Comparison of ENCODE assay signal across 8 mouse cellular contexts in the genomic region with DNA sequence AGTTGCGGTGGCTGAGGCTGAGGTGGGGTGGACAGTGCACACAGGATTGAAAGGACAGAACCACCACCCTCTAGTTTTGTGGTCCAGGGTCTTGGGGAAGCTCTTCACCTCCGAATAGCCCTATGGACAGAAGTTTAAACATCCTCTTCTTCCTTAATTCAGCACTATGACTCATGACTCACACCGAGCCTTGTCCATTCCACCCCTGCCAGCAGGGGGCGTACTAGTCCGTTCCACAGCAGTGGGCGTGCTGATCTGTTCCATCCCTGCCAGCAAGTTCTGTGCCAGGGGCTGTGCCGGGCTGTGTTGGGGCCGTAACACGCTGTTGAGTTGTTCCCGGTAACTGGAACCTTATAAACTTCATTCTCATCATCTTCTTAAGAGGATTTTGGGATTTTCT.
A peak's percentile ranks its signal among the peaks of the same experiment; 100 is the strongest.
DNase-seq lines count a peak whose midpoint lies in the region; ATAC-seq and TF ChIP-seq lines count a peak whose summit lies in the region.

No protein-coding gene starts in this region.

- H3K4me3 ChIP-seq in hindbrain, postnatal 0 days (ENCODE audit: low read length) = no peak overlapping the region
- H3K4me3 ChIP-seq in hindbrain, embryonic 16.5 days (ENCODE audit: low read length) = no peak overlapping the region
- no peak overlapping the region for H3K4me3 ChIP-seq in thymus, adult 2 months (ENCODE audit: control insufficient read depth, insufficient read depth, low read length)
- no peak overlapping the region for H3K4me3 ChIP-seq in bone marrow macrophage, adult 2 months (ENCODE audit: insufficient read depth, low read length)

- peaks cover 6% of the 10 kb centered on the region; the same call in 1 of the 2 replicates for H3K4me1 ChIP-seq in hindbrain, postnatal 0 days (ENCODE audit: insufficient read depth, low read length)
- peaks cover 14% of the 10 kb centered on the region for H3K4me1 ChIP-seq in hindbrain, embryonic 16.5 days (ENCODE audit: control insufficient read depth, insufficient read depth, low read depth, low read length)
- 0 out of 2 replicates have a peak, but pooled peaks cover 4% of the 10 kb centered on the region for H3K4me1 ChIP-seq in thymus, adult 2 months (replicated peaks; ENCODE audit: control insufficient read depth, insufficient read depth, low read length)
- H3K4me1 ChIP-seq in bone marrow macrophage, adult 2 months (ENCODE audit: control insufficient read depth, insufficient read depth, low read length) = 0 out of 2 replicates have a peak, but pooled peaks cover 2% of the 10 kb centered on the region

- TF ChIP-seq POLR2A in thymus, adult 2 months (IDR thresholded peaks at IDR 0.05; ENCODE audit: control insufficient read depth, extremely low read depth, insufficient read depth, low read length, poor library complexity) = no peak
- no peak for TF ChIP-seq POLR2A in bone marrow macrophage, adult 2 months (IDR thresholded peaks at IDR 0.05; ENCODE audit: borderline replicate concordance, low read depth, low read length)

- H3K27ac ChIP-seq in hindbrain, postnatal 0 days = no peak overlapping the region
- no peak overlapping the region for H3K27ac ChIP-seq in hindbrain, embryonic 16.5 days (ENCODE audit: low read depth, low read length)
- no peak overlapping the region for H3K27ac ChIP-seq in thymus, adult 2 months (ENCODE audit: control insufficient read depth, insufficient read depth, low read length)
- H3K27ac ChIP-seq in bone marrow macrophage, adult 2 months (ENCODE audit: insufficient read depth, low read depth, low read length) = no peak overlapping the region

- no peaks in the 10 kb centered on the region for H3K9me3 ChIP-seq in hindbrain, postnatal 0 days (ENCODE audit: low read length)
- H3K9me3 ChIP-seq in hindbrain, embryonic 16.5 days (ENCODE audit: control insufficient read depth, low read length) = no peaks in the 10 kb centered on the region

- no peak overlapping the region for H3K9ac ChIP-seq in hindbrain, postnatal 0 days (replicated peaks; ENCODE audit: low read length)
- no peak overlapping the region for H3K9ac ChIP-seq in hindbrain, embryonic 16.5 days (ENCODE audit: low read depth, low read length)

- 70% methylated on average over 10 of the region's 10 CpGs for WGBS in hindbrain, postnatal 0 days
- 74% methylated on average over 10 of the region's 10 CpGs for WGBS in hindbrain, embryonic 16.5 days
- WGBS in thymus, adult 2 months = 60% methylated on average over 10 of the region's 10 CpGs

- no peak for DNase-seq in hindbrain, postnatal 0 days (ENCODE audit: low spot score)
- peak; percentile 32 for DNase-seq in thymus, adult 2 months
- DNase-seq in thymus, adult 18-20 months = no peak
- DNase-seq in lung, adult 18-20 months = peak; percentile 19
- peak; percentile 48 to 69 for DNase-seq in urinary bladder, adult 18-20 months (ENCODE audit: low spot score in 2 of 2)
- DNase-seq in frontal cortex, postnatal 10 days (ENCODE audit: low spot score in 2 of 2) = no peak

- TF ChIP-seq CTCF in hindbrain, postnatal 0 days (IDR thresholded peaks at IDR 0.05; ENCODE audit: low read depth) = peak; percentile 61
- peak; percentile 45; the same call in 1 of the 2 replicates for TF ChIP-seq CTCF in thymus, adult 2 months (IDR thresholded peaks at IDR 0.05; ENCODE audit: borderline replicate concordance, control insufficient read depth, extremely low read depth, insufficient read depth, low read length, poor library complexity)
- peak; percentile 54; the same call in 1 of the 2 replicates for TF ChIP-seq CTCF in bone marrow macrophage, adult 2 months (IDR thresholded peaks at IDR 0.05; ENCODE audit: low read depth, low read length)

- H3K36me3 ChIP-seq in hindbrain, postnatal 0 days (ENCODE audit: insufficient read depth, low read length) = no peaks in the 10 kb centered on the region
- no peaks in the 10 kb centered on the region for H3K36me3 ChIP-seq in hindbrain, embryonic 16.5 days (ENCODE audit: control insufficient read depth, insufficient read depth, low read length)
- H3K36me3 ChIP-seq in thymus, adult 2 months (ENCODE audit: control insufficient read depth, insufficient read depth, low read length) = no peaks in the 10 kb centered on the region

- no peak for ATAC-seq in hindbrain, postnatal 0 days
- no peak for ATAC-seq in hindbrain, embryonic 16.5 days

- H3K27me3 ChIP-seq in hindbrain, postnatal 0 days (ENCODE audit: insufficient read depth, low read length) = peaks cover 9% of the 10 kb centered on the region; the same call in 1 of the 2 replicates
- peaks cover 7% of the 10 kb centered on the region for H3K27me3 ChIP-seq in hindbrain, embryonic 16.5 days (replicated peaks; ENCODE audit: control insufficient read depth, insufficient read depth, low read length)
- H3K27me3 ChIP-seq in thymus, adult 2 months (ENCODE audit: control insufficient read depth, insufficient read depth, low read length) = no peaks in the 10 kb centered on the region; the same call in 1 of the 2 replicates

- H3K4me2 ChIP-seq in hindbrain, postnatal 0 days (ENCODE audit: low read depth, low read length) = no peak overlapping the region
- no peak overlapping the region for H3K4me2 ChIP-seq in hindbrain, embryonic 16.5 days (ENCODE audit: low read length)

Comparison
In these comparisons a context has a peak if more than half of its experiments do, and no peak if none do; other contexts are left out.
1. DNase-seq: peak in thymus, adult 2 months (single experiment), lung, adult 18-20 months (2 of 2) and urinary bladder, adult 18-20 months (2 of 2); none in hindbrain, postnatal 0 days (single experiment), thymus, adult 18-20 months (0 of 2) and frontal cortex, postnatal 10 days (0 of 2).
2. Peak in every context shown above with its lines, with median percentiles within 50 percentile points of each other: CTCF ChIP-seq.